Mouse (Mus musculus): Measurements from ENCODE around the gene Ms4a4c. TPM values are rescaled to one million over a fixed set of nuclear protein-coding genes. Genes with fewer than 3 reads are reported as not detected.

Gene Ms4a4c
- polyA plus RNA-seq (2012; rRNA removed) = 0.26 TPM in 1 of 2 replicates, not detected in the other

- no peak within 1 kb of the TSS for H3K27ac ChIP-seq (ENCODE audit: control insufficient read depth, insufficient read depth, low read depth, low read length)
- H3K27me3 ChIP-seq (ENCODE audit: control insufficient read depth, insufficient read depth, low read length) = no peaks in the 10 kb centered on the region
- TF ChIP-seq POLR2A (IDR thresholded peaks at IDR 0.05; ENCODE audit: control insufficient read depth, low read depth, low read length) (no peak), CTCF (IDR thresholded peaks at IDR 0.05; ENCODE audit: control insufficient read depth, insufficient read depth, insufficient replicate concordance, low read depth, low read length) (no peak)
- no peak within 1 kb of the TSS for H3K4me3 ChIP-seq (ENCODE audit: control insufficient read depth, low read depth, low read length)
- no peaks in the 10 kb centered on the region for H3K4me1 ChIP-seq (ENCODE audit: control insufficient read depth, insufficient read depth, low read length)
- no peaks in the 10 kb centered on the region for H3K36me3 ChIP-seq (ENCODE audit: control insufficient read depth, insufficient read depth, low read length)
These were observed at the start of gene Ms4a4c for GRCm38 (mm10) chr19:11404527-11404926. Ms4a4c (plus strand) TSS chr19:11404770.

GRCm38 (mm10) chr19:11355730-11356129 lies 48.8 kb upstream of the Ms4a4c start:
- TF ChIP-seq CTCF (IDR thresholded peaks at IDR 0.05; ENCODE audit: control insufficient read depth, insufficient read depth, insufficient replicate concordance, low read depth, low read length) (no peak), POLR2A (IDR thresholded peaks at IDR 0.05; ENCODE audit: control insufficient read depth, low read depth, low read length) (no peak)

GRCm38 (mm10) chr19:11360106-11360505 lies 44.5 kb upstream of the Ms4a4c start:
- Histone ChIP-seq H3K27me3 (ENCODE audit: control insufficient read depth, insufficient read depth, low read length) (no peaks in the 10 kb centered on the region), H3K27ac (ENCODE audit: control insufficient read depth, insufficient read depth, low read depth, low read length) (no peak overlapping the region), H3K4me1 (ENCODE audit: control insufficient read depth, insufficient read depth, low read length) (no peaks in the 10 kb centered on the region), H3K36me3 (ENCODE audit: control insufficient read depth, insufficient read depth, low read length) (no peaks in the 10 kb centered on the region), H3K4me3 (ENCODE audit: control insufficient read depth, low read depth, low read length) (no peak overlapping the region)
- TF ChIP-seq POLR2A (IDR thresholded peaks at IDR 0.05; ENCODE audit: control insufficient read depth, low read depth, low read length) = no peak
- no peak for TF ChIP-seq CTCF (IDR thresholded peaks at IDR 0.05; ENCODE audit: control insufficient read depth, insufficient read depth, insufficient replicate concordance, low read depth, low read length)

More at GRCm38 (mm10) chr19:11355730-11356129, 48.8 kb upstream of the Ms4a4c start:
- H3K27me3 ChIP-seq (ENCODE audit: control insufficient read depth, insufficient read depth, low read length) = no peaks in the 10 kb centered on the region
- H3K36me3 ChIP-seq (ENCODE audit: control insufficient read depth, insufficient read depth, low read length) = no peaks in the 10 kb centered on the region
- no peak overlapping the region for H3K4me3 ChIP-seq (ENCODE audit: control insufficient read depth, low read depth, low read length)
- H3K27ac ChIP-seq (ENCODE audit: control insufficient read depth, insufficient read depth, low read depth, low read length) = no peak overlapping the region
- no peaks in the 10 kb centered on the region for H3K4me1 ChIP-seq (ENCODE audit: control insufficient read depth, insufficient read depth, low read length)

GRCm38 (mm10) chr19:11362002-11362401 lies 42.6 kb upstream of the Ms4a4c start:
- Histone ChIP-seq H3K4me1 (ENCODE audit: control insufficient read depth, insufficient read depth, low read length) (no peaks in the 10 kb centered on the region), H3K4me3 (ENCODE audit: control insufficient read depth, low read depth, low read length) (no peak overlapping the region)
- no peak for TF ChIP-seq POLR2A (IDR thresholded peaks at IDR 0.05; ENCODE audit: control insufficient read depth, low read depth, low read length)
- TF ChIP-seq CTCF (IDR thresholded peaks at IDR 0.05; ENCODE audit: control insufficient read depth, insufficient read depth, insufficient replicate concordance, low read depth, low read length) = no peak

GRCm38 (mm10) chr19:11368310-11368709 lies 36.3 kb upstream of the Ms4a4c start:
- H3K36me3 ChIP-seq (ENCODE audit: control insufficient read depth, insufficient read depth, low read length) = no peaks in the 10 kb centered on the region
- TF ChIP-seq POLR2A (IDR thresholded peaks at IDR 0.05; ENCODE audit: control insufficient read depth, low read depth, low read length) = no peak
- no peak for TF ChIP-seq CTCF (IDR thresholded peaks at IDR 0.05; ENCODE audit: control insufficient read depth, insufficient read depth, insufficient replicate concordance, low read depth, low read length)
- H3K27me3 ChIP-seq (ENCODE audit: control insufficient read depth, insufficient read depth, low read length) = no peaks in the 10 kb centered on the region
- H3K4me3 ChIP-seq (ENCODE audit: control insufficient read depth, low read depth, low read length) = no peak overlapping the region
- H3K27ac ChIP-seq (ENCODE audit: control insufficient read depth, insufficient read depth, low read depth, low read length) = no peak overlapping the region
- no peaks in the 10 kb centered on the region for H3K4me1 ChIP-seq (ENCODE audit: control insufficient read depth, insufficient read depth, low read length)

More at GRCm38 (mm10) chr19:11362002-11362401, 42.6 kb upstream of the Ms4a4c start:
- Histone ChIP-seq H3K27ac (ENCODE audit: control insufficient read depth, insufficient read depth, low read depth, low read length) (no peak overlapping the region), H3K27me3 (ENCODE audit: control insufficient read depth, insufficient read depth, low read length) (no peaks in the 10 kb centered on the region), H3K36me3 (ENCODE audit: control insufficient read depth, insufficient read depth, low read length) (no peaks in the 10 kb centered on the region)

- H3K27ac ChIP-seq (ENCODE audit: control insufficient read depth, insufficient read depth, low read depth, low read length) = no peak overlapping the region
- H3K4me1 ChIP-seq (ENCODE audit: control insufficient read depth, insufficient read depth, low read length) = no peaks in the 10 kb centered on the region
- TF ChIP-seq CTCF (IDR thresholded peaks at IDR 0.05; ENCODE audit: control insufficient read depth, insufficient read depth, insufficient replicate concordance, low read depth, low read length) (no peak), POLR2A (IDR thresholded peaks at IDR 0.05; ENCODE audit: control insufficient read depth, low read depth, low read length) (no peak)
- no peaks in the 10 kb centered on the region for H3K36me3 ChIP-seq (ENCODE audit: control insufficient read depth, insufficient read depth, low read length)
- H3K4me3 ChIP-seq (ENCODE audit: control insufficient read depth, low read depth, low read length) = no peak overlapping the region
- no peaks in the 10 kb centered on the region for H3K27me3 ChIP-seq (ENCODE audit: control insufficient read depth, insufficient read depth, low read length)
These were observed 33.4 kb upstream of the Ms4a4c start for GRCm38 (mm10) chr19:11371181-11371580.

GRCm38 (mm10) chr19:11375273-11375672 lies 29.3 kb upstream of the Ms4a4c start, which contains the start of gene Ms4a4a:
Ms4a4a (plus strand) TSS chr19:11375523.
- Histone ChIP-seq H3K4me1 (ENCODE audit: control insufficient read depth, insufficient read depth, low read length) (no peaks in the 10 kb centered on the region), H3K4me3 (ENCODE audit: control insufficient read depth, low read depth, low read length) (no peak within 1 kb of the TSS), H3K27me3 (ENCODE audit: control insufficient read depth, insufficient read depth, low read length) (no peaks in the 10 kb centered on the region), H3K36me3 (ENCODE audit: control insufficient read depth, insufficient read depth, low read length) (no peaks in the 10 kb centered on the region), H3K27ac (ENCODE audit: control insufficient read depth, insufficient read depth, low read depth, low read length) (no peak within 1 kb of the TSS)
- no peak for TF ChIP-seq POLR2A (IDR thresholded peaks at IDR 0.05; ENCODE audit: control insufficient read depth, low read depth, low read length)

GRCm38 (mm10) chr19:11376399-11376798 lies 28.2 kb upstream of the Ms4a4c start:
- Histone ChIP-seq H3K4me1 (ENCODE audit: control insufficient read depth, insufficient read depth, low read length) (no peaks in the 10 kb centered on the region), H3K4me3 (ENCODE audit: control insufficient read depth, low read depth, low read length) (no peak overlapping the region), H3K36me3 (ENCODE audit: control insufficient read depth, insufficient read depth, low read length) (no peaks in the 10 kb centered on the region), H3K27me3 (ENCODE audit: control insufficient read depth, insufficient read depth, low read length) (no peaks in the 10 kb centered on the region), H3K27ac (ENCODE audit: control insufficient read depth, insufficient read depth, low read depth, low read length) (no peak overlapping the region)
- no peak for TF ChIP-seq CTCF (IDR thresholded peaks at IDR 0.05; ENCODE audit: control insufficient read depth, insufficient read depth, insufficient replicate concordance, low read depth, low read length)
- TF ChIP-seq POLR2A (IDR thresholded peaks at IDR 0.05; ENCODE audit: control insufficient read depth, low read depth, low read length) = no peak

Data from testis, adult 2 months (tissue).